Mouse (Mus musculus): ENCODE data around the gene Ush2a. TPM values are rescaled to one million over a fixed set of nuclear protein-coding genes. Genes with fewer than 3 reads are reported as not detected.

The Ush2a gene
- polyA plus RNA-seq, 1 experiment from 2014 or later = 0.06 TPM

DNA sequence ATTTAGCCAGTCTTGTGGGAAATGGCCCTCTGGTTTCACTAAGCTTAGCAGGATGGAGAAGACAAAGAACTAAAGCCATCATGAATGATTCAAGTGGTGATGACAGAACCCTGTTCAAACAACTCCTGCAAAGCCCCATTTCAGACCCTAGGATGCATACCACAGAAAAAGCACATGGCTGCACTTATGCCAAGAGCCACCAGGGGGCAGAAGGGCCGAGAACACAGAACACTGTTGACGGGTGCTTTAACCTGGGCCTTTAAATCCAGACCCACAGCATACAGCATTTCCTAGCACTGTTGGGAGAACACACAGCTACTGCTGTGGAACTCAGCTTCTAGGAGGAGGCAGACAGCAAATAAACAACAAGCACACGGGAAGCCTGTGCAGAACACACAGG is 718.2 kb downstream of the Ush2a start:
- Histone ChIP-seq H3K9ac (ENCODE audit: low read depth, low read length) (no peak overlapping the region), H3K4me1 (ENCODE audit: control insufficient read depth, insufficient read depth, low read length) (no peaks in the 10 kb centered on the region), H3K36me3 (ENCODE audit: control insufficient read depth, insufficient read depth, low read length) (peaks cover 21% of the 10 kb centered on the region), H3K27me3 (ENCODE audit: control insufficient read depth, insufficient read depth, low read depth, low read length) (no peaks in the 10 kb centered on the region), H3K9me3 (replicated peaks; ENCODE audit: control insufficient read depth, low read length, poor library complexity, severe bottlenecking) (no peaks in the 10 kb centered on the region), H3K27ac (ENCODE audit: low read length) (no peak overlapping the region), H3K4me3 (ENCODE audit: low read depth, low read length) (no peak overlapping the region), H3K4me2 (ENCODE audit: low read length) (no peak overlapping the region)
- WGBS = 26% methylated on average over 3 of the region's 3 CpGs
- ATAC-seq = no peak

DNA sequence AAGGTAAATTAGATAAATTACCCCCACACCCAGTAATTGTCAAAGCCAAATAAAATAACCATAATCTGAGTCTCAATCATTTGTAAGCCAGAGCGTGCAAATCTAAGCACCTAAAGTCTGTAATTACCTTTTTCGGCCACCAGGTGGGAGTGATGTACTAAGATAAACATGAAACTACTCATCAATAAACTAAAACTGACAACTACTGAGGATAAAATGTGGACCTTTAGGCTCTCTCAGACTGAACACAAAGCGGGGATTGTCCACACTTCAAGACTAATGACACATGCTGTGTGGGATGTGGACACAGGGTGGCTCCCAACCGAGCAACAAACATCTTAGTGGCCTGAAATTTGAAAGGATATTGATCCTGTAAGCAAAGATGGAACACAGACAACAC is 731.4 kb downstream of the Ush2a start:
- no peak for ATAC-seq
- Histone ChIP-seq H3K9ac (ENCODE audit: low read depth, low read length) (no peak overlapping the region), H3K9me3 (replicated peaks; ENCODE audit: control insufficient read depth, low read length, poor library complexity, severe bottlenecking) (no peaks in the 10 kb centered on the region), H3K27me3 (ENCODE audit: control insufficient read depth, insufficient read depth, low read depth, low read length) (no peaks in the 10 kb centered on the region), H3K4me3 (ENCODE audit: low read depth, low read length) (no peak overlapping the region), H3K36me3 (ENCODE audit: control insufficient read depth, insufficient read depth, low read length) (peaks cover 21% of the 10 kb centered on the region), H3K27ac (ENCODE audit: low read length) (no peak overlapping the region), H3K4me1 (ENCODE audit: control insufficient read depth, insufficient read depth, low read length) (no peaks in the 10 kb centered on the region), H3K4me2 (ENCODE audit: low read length) (no peak overlapping the region)
- WGBS = 28% methylated on average over 4 of the region's 4 CpGs

DNA sequence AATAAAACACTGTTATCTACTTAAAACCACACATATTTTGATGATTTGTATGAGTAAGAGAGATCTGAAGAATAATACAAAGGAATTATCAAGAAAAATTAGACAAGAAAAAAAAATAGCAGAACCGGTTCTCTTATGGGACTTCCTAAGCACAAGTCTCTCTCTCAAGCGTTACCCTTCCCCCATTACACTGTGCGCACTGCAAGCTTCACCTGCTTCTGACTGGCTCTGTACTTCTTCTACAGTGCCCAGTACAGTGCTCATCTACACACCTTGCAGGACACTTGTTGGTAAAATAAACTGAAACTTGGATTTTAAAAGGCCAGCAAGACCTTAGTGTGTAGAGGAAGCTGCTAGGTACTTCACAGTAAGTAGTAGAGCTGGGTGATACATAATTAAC is 736.1 kb downstream of the Ush2a start:
- no peak for ATAC-seq
- Histone ChIP-seq H3K4me3 (ENCODE audit: low read depth, low read length) (no peak overlapping the region), H3K9ac (ENCODE audit: low read depth, low read length) (no peak overlapping the region), H3K4me2 (ENCODE audit: low read length) (no peak overlapping the region), H3K36me3 (ENCODE audit: control insufficient read depth, insufficient read depth, low read length) (peaks cover 6% of the 10 kb centered on the region; the same call in 1 of the 2 replicates), H3K27ac (ENCODE audit: low read length) (no peak overlapping the region), H3K9me3 (replicated peaks; ENCODE audit: control insufficient read depth, low read length, poor library complexity, severe bottlenecking) (no peaks in the 10 kb centered on the region), H3K4me1 (ENCODE audit: control insufficient read depth, insufficient read depth, low read length) (no peaks in the 10 kb centered on the region), H3K27me3 (ENCODE audit: control insufficient read depth, insufficient read depth, low read depth, low read length) (no peaks in the 10 kb centered on the region)
- WGBS = 98% methylated on average over 3 of the region's 3 CpGs

DNA sequence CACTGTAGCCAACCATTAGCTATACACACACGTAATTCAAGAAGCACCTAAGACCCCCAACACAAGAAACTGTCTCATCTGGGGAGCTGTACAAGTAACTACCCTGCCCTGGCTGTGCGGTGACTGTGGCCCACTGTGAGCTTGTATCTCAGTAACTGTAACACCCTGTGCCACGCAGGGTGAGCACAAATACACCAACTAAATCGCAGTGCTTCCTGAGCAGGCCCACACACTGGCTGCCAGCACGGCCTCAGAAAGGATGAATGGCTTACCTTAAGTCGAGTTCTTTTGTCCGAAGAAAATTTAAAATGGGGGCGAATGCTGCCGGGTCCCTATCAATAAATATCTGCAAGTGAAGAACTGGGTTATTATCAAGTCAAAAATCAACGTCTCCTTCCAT is 738.2 kb downstream of the Ush2a start:
- 89% methylated on average over 10 of the region's 10 CpGs for WGBS
- no peak for ATAC-seq
- Histone ChIP-seq H3K27ac (ENCODE audit: low read length) (no peak overlapping the region), H3K9ac (ENCODE audit: low read depth, low read length) (no peak overlapping the region), H3K4me3 (ENCODE audit: low read depth, low read length) (no peak overlapping the region), H3K36me3 (ENCODE audit: control insufficient read depth, insufficient read depth, low read length) (peaks cover 6% of the 10 kb centered on the region; the same call in 1 of the 2 replicates), H3K27me3 (ENCODE audit: control insufficient read depth, insufficient read depth, low read depth, low read length) (no peaks in the 10 kb centered on the region), H3K4me2 (ENCODE audit: low read length) (no peak overlapping the region), H3K4me1 (ENCODE audit: control insufficient read depth, insufficient read depth, low read length) (peaks cover 8% of the 10 kb centered on the region), H3K9me3 (replicated peaks; ENCODE audit: control insufficient read depth, low read length, poor library complexity, severe bottlenecking) (no peaks in the 10 kb centered on the region)

DNA sequence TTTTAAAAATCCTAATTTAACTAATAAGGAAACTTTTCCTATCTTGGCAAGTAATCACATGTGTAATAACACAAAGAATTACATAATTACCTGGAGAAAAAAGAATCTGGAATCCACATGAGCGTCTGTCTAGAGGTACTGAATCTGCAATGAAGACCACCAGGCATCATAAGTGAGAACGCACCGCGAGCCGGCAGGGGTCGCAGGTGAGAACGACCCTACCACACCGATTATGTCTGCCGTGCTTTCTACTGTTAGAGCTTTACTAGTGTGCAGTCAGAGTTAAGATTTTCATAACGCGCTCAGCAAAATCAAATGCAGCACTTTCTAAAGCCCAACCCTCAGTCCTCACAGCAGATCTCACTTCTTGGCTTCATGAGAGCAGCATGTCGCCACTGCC is 740.0 kb downstream of the Ush2a start:
- Histone ChIP-seq H3K4me2 (ENCODE audit: low read length) (no peak overlapping the region), H3K9me3 (replicated peaks; ENCODE audit: control insufficient read depth, low read length, poor library complexity, severe bottlenecking) (no peaks in the 10 kb centered on the region), H3K4me1 (ENCODE audit: control insufficient read depth, insufficient read depth, low read length) (peaks cover 23% of the 10 kb centered on the region), H3K27ac (ENCODE audit: low read length) (no peak overlapping the region), H3K27me3 (ENCODE audit: control insufficient read depth, insufficient read depth, low read depth, low read length) (no peaks in the 10 kb centered on the region), H3K4me3 (ENCODE audit: low read depth, low read length) (no peak overlapping the region), H3K9ac (ENCODE audit: low read depth, low read length) (no peak overlapping the region), H3K36me3 (ENCODE audit: control insufficient read depth, insufficient read depth, low read length) (no peaks in the 10 kb centered on the region)
- 93% methylated on average over 12 of the region's 12 CpGs for WGBS
- ATAC-seq = no peak

DNA sequence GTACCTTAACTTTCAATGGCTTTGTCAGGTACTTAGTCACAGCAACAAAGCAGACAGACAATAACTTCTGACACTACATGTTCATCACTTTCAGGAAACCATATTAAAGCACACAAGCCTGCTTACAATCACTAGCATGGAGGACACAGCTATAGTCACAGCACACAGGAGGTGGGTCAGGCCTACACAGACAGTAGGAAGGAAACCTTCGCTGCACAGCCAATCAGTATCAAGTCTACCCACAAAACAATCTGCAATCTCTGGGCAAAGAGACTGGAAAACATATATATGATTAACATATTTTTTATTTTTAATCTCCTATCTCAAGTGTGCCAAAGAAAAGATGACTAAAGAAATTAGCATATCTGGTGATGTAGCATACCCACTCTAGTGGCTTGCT is 743.0 kb downstream of the Ush2a start:
- Histone ChIP-seq H3K9me3 (replicated peaks; ENCODE audit: control insufficient read depth, low read length, poor library complexity, severe bottlenecking) (no peaks in the 10 kb centered on the region), H3K4me1 (ENCODE audit: control insufficient read depth, insufficient read depth, low read length) (peaks cover 25% of the 10 kb centered on the region), H3K4me2 (ENCODE audit: low read length) (no peak overlapping the region), H3K9ac (ENCODE audit: low read depth, low read length) (no peak overlapping the region), H3K36me3 (ENCODE audit: control insufficient read depth, insufficient read depth, low read length) (no peaks in the 10 kb centered on the region), H3K27ac (ENCODE audit: low read length) (no peak overlapping the region), H3K4me3 (ENCODE audit: low read depth, low read length) (no peak overlapping the region), H3K27me3 (ENCODE audit: control insufficient read depth, insufficient read depth, low read depth, low read length) (no peaks in the 10 kb centered on the region)
- ATAC-seq = no peak
- 97% methylated on average over 1 of the region's 1 CpGs for WGBS

DNA sequence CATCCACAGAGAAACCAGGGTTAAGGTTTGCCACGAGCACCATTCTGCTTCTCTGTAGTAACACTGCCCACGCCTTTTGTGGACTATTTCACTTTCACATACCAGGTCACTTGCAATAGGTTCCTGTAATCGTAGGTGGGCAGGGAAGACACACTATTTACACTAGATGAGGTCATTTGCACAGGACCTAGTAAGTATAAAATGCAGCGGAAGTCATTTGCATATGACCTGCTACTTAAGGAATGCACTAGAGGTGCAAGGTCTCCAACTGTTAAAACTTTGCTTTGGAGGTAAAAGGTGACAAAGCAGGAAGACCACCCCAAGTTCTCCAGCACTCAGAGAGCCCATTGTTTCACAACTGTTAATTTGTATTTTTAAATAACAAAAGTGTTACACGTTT is 744.4 kb downstream of the Ush2a start:
- 75% methylated on average over 5 of the region's 5 CpGs for WGBS
- H3K4me3 ChIP-seq (ENCODE audit: low read depth, low read length) = peak overlapping the region; percentile 99; the same call in 1 of the 2 replicates
- H3K9me3 ChIP-seq (replicated peaks; ENCODE audit: control insufficient read depth, low read length, poor library complexity, severe bottlenecking) = no peaks in the 10 kb centered on the region
- no peak for ATAC-seq
- no peaks in the 10 kb centered on the region for H3K36me3 ChIP-seq (ENCODE audit: control insufficient read depth, insufficient read depth, low read length)
- peak overlapping the region; percentile 94 for H3K4me2 ChIP-seq (ENCODE audit: low read length)
- H3K27me3 ChIP-seq (ENCODE audit: control insufficient read depth, insufficient read depth, low read depth, low read length) = no peaks in the 10 kb centered on the region
- H3K27ac ChIP-seq (ENCODE audit: low read length) = no peak overlapping the region
- H3K4me1 ChIP-seq (ENCODE audit: control insufficient read depth, insufficient read depth, low read length) = peaks cover 25% of the 10 kb centered on the region
- H3K9ac ChIP-seq (ENCODE audit: low read depth, low read length) = no peak overlapping the region

DNA sequence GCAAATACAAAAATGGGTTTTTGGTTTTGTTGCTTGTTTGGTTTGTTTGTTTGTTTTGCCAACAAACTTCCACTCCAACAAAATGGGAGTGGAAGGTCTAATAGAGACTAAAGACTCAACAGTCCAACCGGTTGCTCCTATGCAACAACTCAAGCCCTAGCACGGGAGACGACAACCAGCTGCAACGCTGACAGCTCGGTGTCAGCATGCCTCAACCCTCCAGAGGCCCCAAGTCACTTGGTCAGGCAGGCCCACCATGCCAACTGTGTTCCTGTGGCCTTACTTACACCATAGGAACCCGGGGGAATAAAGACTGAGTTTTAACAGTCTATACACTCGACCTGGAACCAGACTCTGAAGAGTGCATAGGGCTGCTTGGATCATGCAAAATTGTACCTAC is 745.0 kb downstream of the Ush2a start:
- Histone ChIP-seq H3K36me3 (ENCODE audit: control insufficient read depth, insufficient read depth, low read length) (no peaks in the 10 kb centered on the region), H3K9me3 (replicated peaks; ENCODE audit: control insufficient read depth, low read length, poor library complexity, severe bottlenecking) (no peaks in the 10 kb centered on the region), H3K4me3 (ENCODE audit: low read depth, low read length) (peak overlapping the region; percentile 99), H3K27me3 (ENCODE audit: control insufficient read depth, insufficient read depth, low read depth, low read length) (no peaks in the 10 kb centered on the region), H3K4me1 (ENCODE audit: control insufficient read depth, insufficient read depth, low read length) (peaks cover 25% of the 10 kb centered on the region), H3K4me2 (ENCODE audit: low read length) (peak overlapping the region; percentile 94), H3K27ac (ENCODE audit: low read length) (no peak overlapping the region), H3K9ac (ENCODE audit: low read depth, low read length) (peak overlapping the region; percentile 93)
- 5% methylated on average over 7 of the region's 7 CpGs for WGBS
- ATAC-seq = no peak

DNA sequence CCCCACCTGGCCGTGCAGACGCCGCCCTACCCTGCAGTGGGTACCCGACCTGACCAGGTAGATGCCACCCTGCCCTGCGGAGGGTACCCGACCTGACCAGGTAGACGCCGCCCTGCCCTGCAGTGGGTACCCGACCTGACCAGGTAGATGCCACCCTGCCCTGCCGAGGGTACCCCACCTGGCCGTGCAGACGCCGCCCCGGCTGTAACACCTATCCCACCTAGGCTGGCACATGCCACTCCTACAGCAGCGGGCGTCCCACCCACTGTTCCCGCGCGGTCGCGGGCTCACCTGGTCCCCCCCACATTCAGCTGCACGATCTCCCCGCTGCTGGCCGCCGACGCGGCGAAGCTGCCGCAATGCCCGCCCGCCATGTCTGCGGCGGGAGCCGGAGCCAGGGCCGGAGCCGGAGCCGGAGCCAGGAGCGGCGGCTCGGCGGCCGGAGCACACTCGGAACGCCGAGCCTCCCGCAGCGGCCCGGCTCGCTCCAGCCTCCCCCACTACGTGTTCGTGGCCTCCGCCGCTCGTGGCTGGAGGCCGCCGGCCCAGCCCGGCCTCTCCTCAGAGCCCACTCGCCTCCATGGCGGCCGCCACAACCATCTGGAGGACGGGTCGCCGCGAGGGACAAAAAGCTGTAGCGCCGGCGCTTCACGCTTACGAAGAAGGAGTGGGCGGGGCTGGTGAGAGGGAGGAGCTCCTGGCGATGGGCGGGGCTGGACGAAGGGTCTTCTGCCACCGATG is 745.6 kb downstream of the Ush2a start, which contains the start of gene Kctd3:
Gene Kctd3 (minus strand): TSS at position 603 of the 741 bp plus-strand sequence.
- under 1% methylated on average over 52 of the region's 74 CpGs for WGBS
- Histone ChIP-seq H3K9me3 (replicated peaks; ENCODE audit: control insufficient read depth, low read length, poor library complexity, severe bottlenecking) (no peaks in the 10 kb centered on the region), H3K27ac (ENCODE audit: low read length) (peak within 1 kb of the TSS; percentile 77), H3K4me1 (ENCODE audit: control insufficient read depth, insufficient read depth, low read length) (peaks cover 25% of the 10 kb centered on the region), H3K9ac (ENCODE audit: low read depth, low read length) (peak within 1 kb of the TSS; percentile 93), H3K36me3 (ENCODE audit: control insufficient read depth, insufficient read depth, low read length) (no peaks in the 10 kb centered on the region), H3K27me3 (ENCODE audit: control insufficient read depth, insufficient read depth, low read depth, low read length) (no peaks in the 10 kb centered on the region), H3K4me2 (ENCODE audit: low read length) (peak within 1 kb of the TSS; percentile 94), H3K4me3 (ENCODE audit: low read depth, low read length) (peak within 1 kb of the TSS; percentile 99)
- ATAC-seq = peak; percentile 89

Data from midbrain, embryonic 16.5 days (tissue).